7 mouse cellular contexts compared by ENCODE assay signal in the genomic region with DNA sequence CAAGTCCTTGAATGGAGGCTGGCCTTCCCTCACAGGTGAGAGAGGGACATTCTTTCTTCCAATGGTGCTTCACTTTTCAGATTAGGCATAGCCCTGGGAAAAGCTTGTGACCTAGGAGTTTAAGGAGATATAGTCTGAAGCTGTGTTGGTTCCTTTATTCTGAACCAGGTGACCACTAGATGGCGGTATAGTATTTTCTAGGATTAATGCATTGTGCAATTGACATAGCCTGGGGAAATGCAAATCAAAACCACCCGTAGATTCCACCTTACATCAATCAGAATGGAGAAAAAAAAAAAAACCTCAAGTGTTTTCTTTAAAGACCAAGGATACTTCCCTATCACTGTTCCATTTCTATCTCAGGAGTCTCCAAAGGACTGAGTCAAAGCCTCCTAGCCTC.
A peak's percentile ranks its signal among the peaks of the same experiment; 100 is the strongest.
DNase-seq lines count a peak whose midpoint lies in the region; ATAC-seq and TF ChIP-seq lines count a peak whose summit lies in the region.

No protein-coding gene starts in this region.

- DNase-seq in kidney, adult 9 months, result peak; percentile 54
- no peak for DNase-seq in kidney, adult 11 months
- peak; percentile 56 for DNase-seq in ES-CJ7 (ENCODE audit: low read depth, low spot score)
- peak; percentile 64 for DNase-seq in ZHBTc4 (ENCODE audit: low read depth, low spot score)
- peak; percentile 83 for DNase-seq in hindbrain, postnatal 0 days (ENCODE audit: low spot score)
- DNase-seq in testis, postnatal 10 days (ENCODE audit: low spot score), result no peak

- 12% methylated on average over 2 of the region's 2 CpGs for WGBS in hindbrain, postnatal 0 days
- WGBS in midbrain, embryonic 15.5 days, result 0% methylated on average over 2 of the region's 2 CpGs

- ATAC-seq in hindbrain, postnatal 0 days, result peak; percentile 64; the same call in 1 of the 2 replicates
- 0 out of 2 replicates have a peak, but pooled peaks have one; percentile 45 for ATAC-seq in midbrain, embryonic 15.5 days (replicated peaks)

- no peak overlapping the region for H3K9ac ChIP-seq in hindbrain, postnatal 0 days (replicated peaks; ENCODE audit: low read length)
- H3K9ac ChIP-seq in midbrain, embryonic 15.5 days, result no peak overlapping the region

- H3K9me3 ChIP-seq in hindbrain, postnatal 0 days (ENCODE audit: low read length), result no peaks in the 10 kb centered on the region
- H3K9me3 ChIP-seq in midbrain, embryonic 15.5 days, result no peaks in the 10 kb centered on the region

- H3K4me2 ChIP-seq in hindbrain, postnatal 0 days (ENCODE audit: low read depth, low read length), result no peak overlapping the region
- H3K4me2 ChIP-seq in midbrain, embryonic 15.5 days, result no peak overlapping the region

- peak; percentile 71 for TF ChIP-seq CTCF in hindbrain, postnatal 0 days (IDR thresholded peaks at IDR 0.05; ENCODE audit: low read depth)

- no peaks in the 10 kb centered on the region for H3K36me3 ChIP-seq in hindbrain, postnatal 0 days (ENCODE audit: insufficient read depth, low read length)
- no peaks in the 10 kb centered on the region for H3K36me3 ChIP-seq in midbrain, embryonic 15.5 days (replicated peaks)

- H3K4me1 ChIP-seq in hindbrain, postnatal 0 days (ENCODE audit: insufficient read depth, low read length), result no peaks in the 10 kb centered on the region
- no peaks in the 10 kb centered on the region for H3K4me1 ChIP-seq in midbrain, embryonic 15.5 days

- H3K4me3 ChIP-seq in hindbrain, postnatal 0 days (ENCODE audit: low read length), result no peak overlapping the region
- no peak overlapping the region for H3K4me3 ChIP-seq in midbrain, embryonic 15.5 days

- H3K27me3 ChIP-seq in hindbrain, postnatal 0 days (ENCODE audit: insufficient read depth, low read length), result no peaks in the 10 kb centered on the region; the same call in 1 of the 2 replicates
- H3K27me3 ChIP-seq in midbrain, embryonic 15.5 days (replicated peaks), result peaks cover 12% of the 10 kb centered on the region; the same call in 1 of the 2 replicates

- no peak overlapping the region for H3K27ac ChIP-seq in hindbrain, postnatal 0 days
- H3K27ac ChIP-seq in midbrain, embryonic 15.5 days, result no peak overlapping the region

Comparison
In these comparisons a context has a peak if more than half of its experiments do, and no peak if none do; other contexts are left out.
1. DNase-seq: peak in kidney, adult 9 months (single experiment), ES-CJ7 (single experiment), ZHBTc4 (single experiment) and hindbrain, postnatal 0 days (single experiment); none in kidney, adult 11 months (single experiment) and testis, postnatal 10 days (single experiment).